Mouse (Mus musculus): ENCODE measurements at regions not wholly inside any gene's neighbourhood (a gene's known extent, or its start where the extent isn't known, plus 50 kb on each side); places are given as distances from the start of the nearest gene placed in this dataset.
"Not testable (repeated sequence)": the region's sequence is repeated elsewhere in the genome, so short reads cannot be mapped to it uniquely, and the experiment has no call there.

GRCm38 (mm10) chr10:118602922-118603321 lies 162.1 kb downstream of the Ifng start:
- DNase-seq (ENCODE audit: extremely low read depth, low read depth): no peak

- DNase-seq (ENCODE audit: extremely low read depth, low read depth): no peak
Measured at GRCm38 (mm10) chr10:118603857-118604414, 163.1 kb downstream of the Ifng start.

- DNase-seq (ENCODE audit: extremely low read depth, low read depth): no peak
Measured at GRCm38 (mm10) chr10:118605156-118605821, 164.4 kb downstream of the Ifng start.

GRCm38 (mm10) chr10:118607418-118607817 lies 166.6 kb downstream of the Ifng start:
- no peak for DNase-seq (ENCODE audit: extremely low read depth, low read depth)

GRCm38 (mm10) chr10:118608376-118609145 lies 167.7 kb downstream of the Ifng start:
- DNase-seq (ENCODE audit: extremely low read depth, low read depth): no peak

- DNase-seq (ENCODE audit: extremely low read depth, low read depth): no peak
Measured at GRCm38 (mm10) chr10:118609157-118609556, 168.3 kb downstream of the Ifng start.

- no peak for DNase-seq (ENCODE audit: extremely low read depth, low read depth)
Measured at GRCm38 (mm10) chr10:118610868-118611461, 170.1 kb downstream of the Ifng start.

- no peak for DNase-seq (ENCODE audit: extremely low read depth, low read depth)
Measured at GRCm38 (mm10) chr10:118612091-118612490, 171.2 kb downstream of the Ifng start.

GRCm38 (mm10) chr10:118613056-118613695 lies 172.3 kb downstream of the Ifng start:
- no peak for DNase-seq (ENCODE audit: extremely low read depth, low read depth)

GRCm38 (mm10) chr10:118614251-118614865 lies 173.5 kb downstream of the Ifng start:
- DNase-seq (ENCODE audit: extremely low read depth, low read depth): no peak

- no peak for DNase-seq (ENCODE audit: extremely low read depth, low read depth)
Measured at GRCm38 (mm10) chr10:118615131-118616020, 174.5 kb downstream of the Ifng start.

- DNase-seq (ENCODE audit: extremely low read depth, low read depth): no peak
Measured at GRCm38 (mm10) chr10:118616031-118616615, 175.3 kb downstream of the Ifng start.

GRCm38 (mm10) chr10:118617291-118618044 lies 176.6 kb downstream of the Ifng start:
- DNase-seq (ENCODE audit: extremely low read depth, low read depth): no peak

- DNase-seq (ENCODE audit: extremely low read depth, low read depth): not testable (repeated sequence)
Measured at GRCm38 (mm10) chr10:118618251-118618650, 177.4 kb downstream of the Ifng start.

GRCm38 (mm10) chr10:118618766-118619600 lies 178.1 kb downstream of the Ifng start:
- no peak for DNase-seq (ENCODE audit: extremely low read depth, low read depth)

GRCm38 (mm10) chr10:118619601-118620000 lies 178.8 kb downstream of the Ifng start:
- no peak for DNase-seq (ENCODE audit: extremely low read depth, low read depth)

- DNase-seq (ENCODE audit: extremely low read depth, low read depth): no peak
Measured at GRCm38 (mm10) chr10:118620611-118621010, 179.8 kb downstream of the Ifng start.

- no peak for DNase-seq (ENCODE audit: extremely low read depth, low read depth)
Measured at GRCm38 (mm10) chr10:118621546-118621945, 180.7 kb downstream of the Ifng start.
